In genomic region chr12:22906156-22906555, GRCm38 (mm10) we compare ENCODE assay signal across 8 mouse cellular contexts.
DNase-seq lines count a peak whose midpoint lies in the region; ATAC-seq and TF ChIP-seq lines count a peak whose summit lies in the region.
"Not testable (repeated sequence)": the region's sequence is repeated elsewhere in the genome, so short reads cannot be mapped to it uniquely, and the experiment has no call there.

No protein-coding gene starts in this region.

- H3K9me3 ChIP-seq in heart, embryonic 10.5 days; lung, embryonic 16.5 days (ENCODE audit: control insufficient read depth, low read length): not testable (repeated sequence)

- not testable (repeated sequence) for TF ChIP-seq CTCF in thymus, adult 2 months (IDR thresholded peaks at IDR 0.05; ENCODE audit: borderline replicate concordance, control insufficient read depth, extremely low read depth, insufficient read depth, low read length, poor library complexity)

- peak overlapping the region; percentile 74 for H3K27ac ChIP-seq in heart, embryonic 10.5 days
- not testable (repeated sequence) for H3K27ac ChIP-seq in lung, embryonic 16.5 days (ENCODE audit: low read length); thymus, adult 2 months (ENCODE audit: control insufficient read depth, insufficient read depth, low read length)

- not testable (repeated sequence) for H3K4me1 ChIP-seq in heart, embryonic 10.5 days; lung, embryonic 16.5 days (replicated peaks; ENCODE audit: control insufficient read depth, insufficient read depth, low read length); thymus, adult 2 months (replicated peaks; ENCODE audit: control insufficient read depth, insufficient read depth, low read length)

- H3K36me3 ChIP-seq in heart, embryonic 10.5 days; lung, embryonic 16.5 days (ENCODE audit: control insufficient read depth, insufficient read depth, low read length); thymus, adult 2 months (ENCODE audit: control insufficient read depth, insufficient read depth, low read length): not testable (repeated sequence)

- H3K4me2 ChIP-seq in lung, embryonic 16.5 days (ENCODE audit: low read depth, low read length) = peak overlapping the region; percentile 49

- not testable (repeated sequence) for TF ChIP-seq POLR2A in thymus, adult 2 months (IDR thresholded peaks at IDR 0.05; ENCODE audit: control insufficient read depth, extremely low read depth, insufficient read depth, low read length, poor library complexity)

- peak; percentile 65; the same call in 1 of the 2 replicates for ATAC-seq in lung, embryonic 16.5 days (ENCODE audit: low read depth)

- H3K4me3 ChIP-seq in heart, embryonic 10.5 days = peak overlapping the region; percentile 65
- H3K4me3 ChIP-seq in lung, embryonic 16.5 days (ENCODE audit: low read length) = peak overlapping the region; percentile 52
- peak overlapping the region; percentile 11; the same call in 1 of the 2 replicates for H3K4me3 ChIP-seq in thymus, adult 2 months (ENCODE audit: control insufficient read depth, insufficient read depth, low read length)

- H3K27me3 ChIP-seq in heart, embryonic 10.5 days (ENCODE audit: insufficient read depth, poor library complexity, severe bottlenecking); lung, embryonic 16.5 days (ENCODE audit: control insufficient read depth, insufficient read depth, low read depth, low read length); thymus, adult 2 months (ENCODE audit: control insufficient read depth, insufficient read depth, low read length): not testable (repeated sequence)

- 0% methylated on average over 53 of the region's 53 CpGs for WGBS in heart, embryonic 10.5 days
- 1% methylated on average over 45 of the region's 53 CpGs for WGBS in lung, embryonic 16.5 days
- 10% methylated on average over 51 of the region's 53 CpGs for WGBS in thymus, adult 2 months

- peak overlapping the region; percentile 52 for H3K9ac ChIP-seq in lung, embryonic 16.5 days (ENCODE audit: low read length)

- intact Hi-C loops in left cerebral cortex, postnatal 14 days (cut with DNase I) = not testable (repeated sequence)

- peak; percentile 1 for DNase-seq in CD4-positive helper T cell, adult 2 months (ENCODE audit: low read depth, low spot score)
- peak; percentile 75 for DNase-seq in embryo, embryonic 9.5 days (ENCODE audit: extremely low spot score)
- peak; percentile 74 for DNase-seq in heart, embryonic 10.5 days (ENCODE audit: low spot score)
- DNase-seq in induced T-regulatory cell, adult 2 months (ENCODE audit: low read depth) = peak; percentile 0
- DNase-seq in left cerebral cortex, postnatal 14 days (ENCODE audit: low spot score in 2 of 2) = peak; percentile 2 to 3
- peak; percentile 0 for DNase-seq in ovary, postnatal 10 days (ENCODE audit: low spot score)
- not testable (repeated sequence) for DNase-seq in thymus, adult 2 months

Comparison
In these comparisons a context has a peak if more than half of its experiments do, and no peak if none do; other contexts are left out.
1. H3K4me3 ChIP-seq: peak in every context shown above with its lines; median percentile 65 in heart, embryonic 10.5 days; 52 in lung, embryonic 16.5 days; 11 in thymus, adult 2 months.